Mouse (Mus musculus) lung, postnatal 0 days (tissue): Measurements from ENCODE around the gene Nyap2. TPM values are rescaled to one million over a fixed set of nuclear protein-coding genes. Genes with fewer than 3 reads are reported as not detected.

Experiments used
- ATAC-seq: fragments of 200-750 bp; cut with Nextera tagmentation; 2 replicates; pipeline ENCODE4 v1.8.0; 2017; ENCODE audit warnings: moderate library complexity
- DNase-seq: peaks from one replicate; pipeline ENCODE4 v3.0.0-alpha.2; 2016; ENCODE audit warnings: low spot score
- H3K27ac ChIP-seq: fragments of 300-500 bp; sonication (generic); 2 replicates; pipeline ENCODE4 v1.5.1; 2014; ENCODE audit warnings: antibody characterized with exemption, mild to moderate bottlenecking, low read length, mixed read lengths
- H3K27me3 ChIP-seq: fragments of 300-500 bp; sonication (generic); replicated peaks from 2 replicates; pipeline ENCODE4 v1.6.1; 2014; ENCODE audit warnings: low read length, mixed read lengths; ENCODE audit not compliant: insufficient read depth
- H3K36me3 ChIP-seq: fragments of 300-500 bp; sonication (generic); 2 replicates; pipeline ENCODE4 v1.6.1; 2014; ENCODE audit warnings: low read length, mixed read lengths; ENCODE audit not compliant: insufficient read depth
- H3K4me1 ChIP-seq: fragments of 300-500 bp; sonication (generic); 2 replicates; pipeline ENCODE4 v1.6.1; 2014; ENCODE audit warnings: antibody characterized with exemption, low read depth, low read length, mixed read lengths; ENCODE audit not compliant: insufficient read depth
- H3K4me2 ChIP-seq: fragments of 300-500 bp; sonication (generic); replicated peaks from 2 replicates; pipeline ENCODE4 v1.6.1; 2014; ENCODE audit warnings: low read depth, mild to moderate bottlenecking, low read length, moderate library complexity, mixed read lengths
- H3K4me3 ChIP-seq: fragments of 300-500 bp; sonication (generic); 2 replicates; pipeline ENCODE4 v1.5.1; 2014; ENCODE audit warnings: low read depth, low read length
- H3K9ac ChIP-seq: fragments of 300-500 bp; sonication (generic); replicated peaks from 2 replicates; pipeline ENCODE4 v1.6.1; 2014; ENCODE audit warnings: low read depth, mild to moderate bottlenecking
- H3K9me3 ChIP-seq: fragments of 300-500 bp; sonication (generic); 2 replicates; pipeline ENCODE4 v1.6.1; 2016; ENCODE audit warnings: low read length, mixed read lengths
- CTCF ChIP-seq: IDR thresholded peaks from 2 replicates; pipeline ENCODE4 v1.5.1; 2016; ENCODE audit warnings: antibody characterized with exemption, mild to moderate bottlenecking
- EP300 ChIP-seq: IDR thresholded peaks from 2 replicates; pipeline ENCODE4 v1.6.1; 2016; ENCODE audit warnings: antibody characterized with exemption, mild to moderate bottlenecking, control low read depth
- WGBS: fragments of 180-500 bp; shearing (Covaris S2); extraction: QIAGEN DNeasy Blood & Tissue Kit; methylation state at CpG from one replicate; pipeline ENCODE4 v1.1.7; 2014; 5-methylcytosine and 5-hydroxymethylcytosine counted together
- polyA plus RNA-seq: library from polyadenylated mRNA; unstranded; fragments of >200 nt; fragmentation: Nextera tagmentation; extraction: Ambion mirVana; gene quantifications from 2 replicates; pipeline ENCODE4 v1.2.1, GENCODE M21; 2015

Nyap2 gene
- polyA plus RNA-seq, 1 experiment from 2014 or later, result not detected

DNA sequence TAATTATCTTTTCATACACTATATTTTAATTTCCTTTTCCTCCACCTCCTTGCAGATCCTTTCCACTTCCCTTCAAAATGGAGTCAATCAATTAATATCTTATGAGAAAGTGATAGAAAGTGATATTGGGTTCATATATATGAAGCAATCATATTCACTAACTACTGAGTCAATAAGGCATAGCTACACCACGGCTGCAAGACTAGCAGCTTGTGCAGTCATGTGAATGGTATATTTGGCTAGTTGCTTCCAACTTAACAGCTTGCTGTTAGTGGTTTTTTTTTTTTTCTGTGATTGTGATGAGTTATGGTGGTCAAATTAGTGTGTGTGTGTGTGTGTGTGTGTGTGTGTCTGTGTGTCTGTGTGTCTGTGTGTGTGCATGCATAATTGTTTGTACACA lies 25.0 kb downstream of the Nyap2 start:
- Histone ChIP-seq H3K27ac (no peak overlapping the region), H3K4me2 (no peak overlapping the region), H3K4me3 (no peak overlapping the region), H3K36me3 (no peaks in the 10 kb centered on the region), H3K27me3 (no peaks in the 10 kb centered on the region), H3K4me1 (no peaks in the 10 kb centered on the region), H3K9me3 (no peaks in the 10 kb centered on the region), H3K9ac (no peak overlapping the region)
- TF ChIP-seq CTCF, result no peak
- DNase-seq (no peak), ATAC-seq (no peak)
- 73% methylated on average over 1 of the region's 1 CpGs for WGBS

DNA sequence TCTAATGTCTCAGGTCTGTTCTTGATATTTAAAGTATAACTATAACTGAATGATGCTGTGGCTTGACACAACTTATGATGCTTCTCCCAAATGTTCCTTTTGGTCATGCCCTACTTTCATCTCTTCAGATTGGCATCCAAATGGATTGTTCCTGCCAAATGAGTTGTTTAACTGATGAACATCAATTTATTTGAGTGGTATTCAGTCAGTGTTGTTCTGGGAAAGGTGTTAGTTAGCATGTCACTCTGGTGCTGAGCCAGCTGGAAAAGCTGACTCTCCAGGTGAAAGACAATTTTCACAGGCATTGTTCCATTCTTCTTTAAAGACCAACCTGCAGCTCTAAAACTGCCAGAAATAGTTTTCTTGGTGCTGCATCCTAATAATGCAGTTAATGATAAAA lies 43.0 kb downstream of the Nyap2 start:
- no peaks in the 10 kb centered on the region for H3K9me3 ChIP-seq
- H3K27ac ChIP-seq, result no peak overlapping the region
- H3K4me1 ChIP-seq, result no peaks in the 10 kb centered on the region
- H3K27me3 ChIP-seq, result no peaks in the 10 kb centered on the region
- no peak overlapping the region for H3K9ac ChIP-seq
- DNase-seq, result no peak
- H3K36me3 ChIP-seq, result no peaks in the 10 kb centered on the region
- no peak overlapping the region for H3K4me2 ChIP-seq
- no peak for ATAC-seq
- no peak for TF ChIP-seq CTCF
- TF ChIP-seq EP300, result no peak
- H3K4me3 ChIP-seq, result no peak overlapping the region

DNA sequence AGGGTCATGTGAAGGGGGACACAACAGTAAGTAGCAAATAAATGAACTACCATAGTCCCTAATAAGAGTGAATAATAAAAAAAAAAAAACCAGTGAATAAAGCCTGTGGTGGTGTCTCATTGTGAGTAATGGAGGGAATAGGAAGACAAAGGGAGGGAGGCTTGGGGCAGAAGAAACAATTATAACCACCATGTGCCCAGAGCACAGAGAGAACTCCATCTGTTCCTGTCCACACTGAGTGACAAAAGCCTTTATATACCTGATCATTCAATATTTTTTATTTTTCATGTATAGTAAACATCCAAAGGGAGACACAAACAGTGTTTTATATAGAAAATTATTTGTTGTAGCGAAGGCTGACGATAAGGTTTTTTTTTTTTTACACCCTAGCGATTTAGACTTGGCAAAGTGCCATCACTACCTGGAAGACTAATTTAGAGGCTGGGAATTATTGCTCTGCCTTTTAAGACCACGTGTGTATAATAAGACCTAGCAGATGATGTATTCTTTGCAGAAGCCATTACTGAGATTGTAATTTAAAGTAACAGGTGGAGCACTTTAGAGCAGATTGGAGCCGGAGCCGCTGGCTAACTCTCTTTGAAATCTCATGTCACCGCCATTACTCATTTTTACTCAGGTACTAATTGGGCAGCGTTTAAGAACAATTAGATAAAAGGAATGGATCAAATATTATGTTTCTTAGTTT lies 55.4 kb downstream of the Nyap2 start:
- WGBS, result 77% methylated on average over 8 of the region's 8 CpGs
- no peak for DNase-seq
- H3K9me3 ChIP-seq, result no peaks in the 10 kb centered on the region
- no peak for ATAC-seq
- H3K4me1 ChIP-seq, result no peaks in the 10 kb centered on the region
- no peak overlapping the region for H3K9ac ChIP-seq
- no peak overlapping the region for H3K4me2 ChIP-seq
- no peak overlapping the region for H3K27ac ChIP-seq
- TF ChIP-seq CTCF (no peak), EP300 (no peak)
- H3K4me3 ChIP-seq, result no peak overlapping the region
- no peaks in the 10 kb centered on the region for H3K27me3 ChIP-seq
- no peaks in the 10 kb centered on the region for H3K36me3 ChIP-seq

DNA sequence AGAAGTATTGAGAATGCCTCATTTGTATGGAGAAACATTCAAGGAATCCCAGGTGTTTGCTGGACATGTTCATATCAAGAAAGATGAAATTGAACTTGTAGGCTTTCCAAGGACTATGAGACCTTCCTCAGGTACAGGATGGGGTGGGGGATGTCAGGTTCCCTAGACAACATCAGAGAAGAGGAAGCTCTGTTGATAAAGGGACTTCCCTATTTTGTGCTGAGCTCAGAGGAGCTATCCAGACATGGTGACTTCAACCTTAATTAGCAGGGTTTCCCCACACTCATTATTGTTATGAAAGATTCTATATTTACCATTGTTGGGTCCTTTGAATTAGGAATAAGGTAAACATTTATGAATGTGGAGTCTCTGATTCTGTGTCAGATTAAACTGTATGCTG lies 67.1 kb downstream of the Nyap2 start:
- no peak for TF ChIP-seq EP300
- TF ChIP-seq CTCF, result no peak
- DNase-seq, result no peak
- no peaks in the 10 kb centered on the region for H3K36me3 ChIP-seq
- H3K4me3 ChIP-seq, result no peak overlapping the region
- H3K4me2 ChIP-seq, result no peak overlapping the region
- H3K27ac ChIP-seq, result no peak overlapping the region
- H3K9me3 ChIP-seq, result no peaks in the 10 kb centered on the region
- no peak overlapping the region for H3K9ac ChIP-seq
- no peaks in the 10 kb centered on the region for H3K4me1 ChIP-seq
- no peaks in the 10 kb centered on the region for H3K27me3 ChIP-seq
- no peak for ATAC-seq

DNA sequence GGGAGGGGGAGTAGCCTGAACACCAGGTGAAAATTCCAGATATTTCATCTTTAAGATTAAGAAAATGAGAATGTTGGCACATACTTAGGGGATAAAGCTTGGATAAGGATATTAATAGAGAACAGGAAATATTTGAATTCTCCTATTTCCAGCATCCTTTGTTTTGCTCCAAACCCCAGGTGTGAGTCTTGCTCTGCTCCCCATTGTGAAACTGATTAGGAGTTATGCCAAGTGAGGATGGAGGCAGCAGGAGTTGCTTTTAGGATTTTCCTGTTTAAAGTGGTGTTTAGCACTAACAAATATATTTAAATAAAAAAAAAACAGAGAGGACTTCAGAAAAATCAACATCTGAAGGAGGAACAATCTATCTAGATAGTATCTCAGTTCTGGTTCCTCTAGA lies 68.8 kb downstream of the Nyap2 start:
- Histone ChIP-seq H3K4me1 (no peaks in the 10 kb centered on the region), H3K9ac (no peak overlapping the region), H3K27ac (no peak overlapping the region), H3K36me3 (no peaks in the 10 kb centered on the region), H3K4me2 (no peak overlapping the region), H3K4me3 (no peak overlapping the region), H3K9me3 (no peaks in the 10 kb centered on the region), H3K27me3 (no peaks in the 10 kb centered on the region)
- ATAC-seq (no peak), DNase-seq (no peak)
- TF ChIP-seq CTCF (no peak), EP300 (no peak)

DNA sequence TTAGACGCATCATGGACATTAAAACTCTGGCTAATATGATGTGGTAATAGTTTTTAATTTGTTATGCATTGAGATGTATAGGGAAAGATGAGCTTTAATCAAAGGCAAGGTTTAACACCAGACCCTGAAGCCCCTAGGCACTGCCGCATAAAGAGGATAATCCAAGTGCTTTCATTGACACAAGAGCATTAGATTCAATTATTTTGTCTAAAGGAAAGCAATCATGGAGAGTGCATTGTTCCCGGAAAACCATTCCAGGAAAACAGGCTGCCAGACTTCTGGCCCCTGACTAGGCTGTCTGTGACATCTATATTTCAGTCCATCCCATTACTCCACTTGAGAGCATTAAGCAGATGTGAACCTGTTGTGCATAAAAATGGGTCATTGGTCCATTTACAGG lies 92.5 kb downstream of the Nyap2 start:
- no peak for TF ChIP-seq CTCF
- no peak for TF ChIP-seq EP300
- Histone ChIP-seq H3K27me3 (no peaks in the 10 kb centered on the region), H3K4me1 (no peaks in the 10 kb centered on the region), H3K4me2 (no peak overlapping the region), H3K9me3 (no peaks in the 10 kb centered on the region), H3K36me3 (no peaks in the 10 kb centered on the region), H3K4me3 (no peak overlapping the region), H3K9ac (no peak overlapping the region), H3K27ac (no peak overlapping the region)
- DNase-seq, result no peak
- no peak for ATAC-seq
- 84% methylated on average over 3 of the region's 3 CpGs for WGBS

DNA sequence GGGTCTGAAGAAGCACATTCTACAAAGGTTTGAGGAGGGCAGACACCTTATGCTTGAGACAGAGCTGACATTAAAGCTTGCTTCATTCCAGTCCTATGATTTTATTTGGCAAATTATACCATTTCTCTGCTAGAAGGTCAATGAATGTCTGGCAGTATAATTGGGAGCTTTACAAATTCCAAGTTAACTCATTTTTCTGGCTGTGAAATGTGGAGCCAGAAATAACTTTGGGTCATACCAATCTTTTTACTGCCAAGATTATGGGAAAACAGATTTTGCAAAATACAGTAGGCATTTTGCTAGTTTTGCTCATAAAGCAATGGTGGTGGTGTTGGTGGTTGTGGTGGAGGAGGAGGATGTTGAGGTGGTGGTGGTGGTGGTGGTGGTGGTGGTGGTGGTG lies 96.0 kb downstream of the Nyap2 start:
- no peak for TF ChIP-seq EP300
- Histone ChIP-seq H3K27ac (no peak overlapping the region), H3K9me3 (no peaks in the 10 kb centered on the region), H3K27me3 (no peaks in the 10 kb centered on the region), H3K4me3 (no peak overlapping the region), H3K9ac (no peak overlapping the region), H3K4me2 (no peak overlapping the region), H3K4me1 (no peaks in the 10 kb centered on the region), H3K36me3 (no peaks in the 10 kb centered on the region)
- DNase-seq (no peak), ATAC-seq (no peak)
